Mouse (Mus musculus): ENCODE measurements around the gene Alkbh3. TPM values are rescaled to one million over a fixed set of nuclear protein-coding genes. Genes with fewer than 3 reads are reported as not detected.
A peak's percentile ranks its signal among the peaks of the same experiment; 100 is the strongest.

Gene Alkbh3
- polyA plus RNA-seq, 1 experiment from 2014 or later, result 76.2 TPM

DNA sequence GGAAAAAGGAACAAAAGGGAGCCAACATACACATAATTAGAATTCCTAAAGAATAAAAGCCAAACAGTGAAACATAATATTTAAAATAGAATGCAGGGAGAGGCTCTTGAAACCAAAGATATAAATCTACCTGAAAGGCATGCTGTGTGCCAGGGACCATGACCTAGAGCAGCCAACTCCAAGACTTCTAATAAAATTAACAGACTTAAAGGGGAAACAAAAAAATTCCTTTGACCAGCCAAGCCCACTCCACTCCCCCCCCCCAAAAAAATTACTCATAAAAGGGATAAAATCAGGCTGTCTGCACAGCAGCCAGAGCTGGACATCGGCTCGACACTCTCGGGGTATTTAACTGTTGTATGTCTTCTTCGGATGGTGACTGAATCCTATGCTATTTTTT lies 65.8 kb downstream of the Alkbh3 start:
- H3K27ac ChIP-seq (replicated peaks in 1 of 2; ENCODE audit: control insufficient read depth in 1 of 2, insufficient read depth in 1 of 2, low read depth in 2 of 2, low read length in 2 of 2), result no peak overlapping the region
- 87% methylated on average over 4 of the region's 4 CpGs for WGBS

DNA sequence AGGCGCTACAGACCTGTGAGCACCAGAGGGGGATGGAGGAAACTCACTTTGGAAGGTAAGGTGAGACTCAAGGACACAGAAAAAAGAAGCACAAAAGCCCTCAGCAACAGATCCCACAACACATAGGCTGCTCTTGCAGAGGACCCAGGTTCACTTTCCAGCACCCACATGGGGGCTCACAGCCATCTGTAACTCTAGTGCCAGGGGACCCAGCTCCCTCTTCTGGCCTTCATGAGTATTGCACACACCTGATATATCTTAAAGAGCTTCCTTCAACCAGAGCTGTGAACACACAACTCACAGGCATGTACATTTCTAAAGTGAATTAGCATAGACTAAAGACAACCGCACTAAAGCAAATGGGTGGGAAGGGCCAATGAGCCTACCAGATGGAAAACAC lies 66.5 kb downstream of the Alkbh3 start:
- no peaks in the 10 kb centered on the region for H3K27me3 ChIP-seq (ENCODE audit: control insufficient read depth, insufficient read depth, low read length)
- WGBS, result 91% methylated on average over 2 of the region's 2 CpGs
- ATAC-seq (ENCODE audit: insufficient number of reproducible peaks, insufficient read depth, low FRiP score, low read depth), result no peak

More for the DNA sequence above, 65.8 kb downstream of the Alkbh3 start:
- H3K4me2 ChIP-seq (ENCODE audit: low read length), result no peak overlapping the region
- H3K4me3 ChIP-seq (ENCODE audit: control insufficient read depth in 1 of 2, insufficient read depth in 1 of 2, low read depth in 1 of 2, low read length in 2 of 2), result no peak overlapping the region
- no peaks in the 10 kb centered on the region for H3K27me3 ChIP-seq (ENCODE audit: control insufficient read depth, insufficient read depth, low read length)
- no peaks in the 10 kb centered on the region for H3K36me3 ChIP-seq (ENCODE audit: control insufficient read depth, insufficient read depth, low read length)
- H3K9me3 ChIP-seq (ENCODE audit: control insufficient read depth, low read length), result peaks cover 20% of the 10 kb centered on the region
- H3K9ac ChIP-seq (ENCODE audit: low read length), result no peak overlapping the region
- H3K4me1 ChIP-seq (ENCODE audit: control insufficient read depth in 2 of 2, insufficient read depth in 2 of 2, low read length in 2 of 2), result peaks cover 7 to 16% of the 10 kb centered on the region in 2 experiments
- no peak for ATAC-seq (ENCODE audit: insufficient number of reproducible peaks, insufficient read depth, low FRiP score, low read depth)

DNA sequence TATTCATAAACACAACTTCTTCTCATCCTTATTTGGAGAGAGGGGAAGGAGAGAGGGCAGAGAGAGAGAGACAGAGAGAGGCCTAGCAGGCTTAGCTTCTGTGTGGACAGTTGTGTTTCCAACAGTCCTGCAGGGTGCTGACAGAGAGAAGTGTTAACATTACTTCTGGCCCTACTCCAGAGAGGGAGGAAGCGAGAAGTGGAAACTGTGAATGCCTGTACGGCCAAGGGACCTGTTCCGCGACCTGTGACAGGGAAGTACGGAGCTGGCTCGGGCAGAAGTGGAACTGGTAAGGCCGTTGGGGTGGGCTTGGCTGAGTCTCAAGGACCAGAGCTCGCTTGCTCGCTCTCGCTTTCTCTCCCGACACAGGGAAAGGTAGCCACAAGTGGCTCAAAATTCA lies 68.9 kb downstream of the Alkbh3 start:
- ATAC-seq (ENCODE audit: insufficient number of reproducible peaks, insufficient read depth, low FRiP score, low read depth), result peak; percentile 82
- H3K36me3 ChIP-seq (ENCODE audit: control insufficient read depth, insufficient read depth, low read length), result no peaks in the 10 kb centered on the region
- WGBS, result 9% methylated on average over 11 of the region's 11 CpGs
- H3K9me3 ChIP-seq (ENCODE audit: control insufficient read depth, low read length), result peaks cover 16% of the 10 kb centered on the region
- H3K4me1 ChIP-seq (ENCODE audit: control insufficient read depth in 2 of 2, insufficient read depth in 2 of 2, low read length in 2 of 2), result peaks cover 12 to 24% of the 10 kb centered on the region in 2 experiments
- H3K27ac ChIP-seq (replicated peaks in 1 of 2; ENCODE audit: control insufficient read depth in 1 of 2, insufficient read depth in 1 of 2, low read depth in 2 of 2, low read length in 2 of 2), result peak overlapping the region in 1 of 2 experiments; percentile 51; a peak in 3 of 4 replicates
- H3K4me3 ChIP-seq (ENCODE audit: control insufficient read depth in 1 of 2, insufficient read depth in 1 of 2, low read depth in 1 of 2, low read length in 2 of 2), result no peak overlapping the region
- H3K9ac ChIP-seq (ENCODE audit: low read length), result 0 out of 2 replicates have a peak overlapping the region, but pooled peaks have one; percentile 14
- no peaks in the 10 kb centered on the region for H3K27me3 ChIP-seq (ENCODE audit: control insufficient read depth, insufficient read depth, low read length)
- H3K4me2 ChIP-seq (ENCODE audit: low read length), result peak overlapping the region; percentile 53

More for the DNA sequence above, 66.5 kb downstream of the Alkbh3 start:
- Histone ChIP-seq H3K27ac (replicated peaks in 1 of 2; ENCODE audit: control insufficient read depth in 1 of 2, insufficient read depth in 1 of 2, low read depth in 2 of 2, low read length in 2 of 2) (no peak overlapping the region), H3K9me3 (ENCODE audit: control insufficient read depth, low read length) (peaks cover 18% of the 10 kb centered on the region), H3K4me1 (ENCODE audit: control insufficient read depth in 2 of 2, insufficient read depth in 2 of 2, low read length in 2 of 2) (peaks cover 7 to 16% of the 10 kb centered on the region in 2 experiments), H3K36me3 (ENCODE audit: control insufficient read depth, insufficient read depth, low read length) (no peaks in the 10 kb centered on the region), H3K9ac (ENCODE audit: low read length) (no peak overlapping the region), H3K4me2 (ENCODE audit: low read length) (no peak overlapping the region), H3K4me3 (ENCODE audit: control insufficient read depth in 1 of 2, insufficient read depth in 1 of 2, low read depth in 1 of 2, low read length in 2 of 2) (no peak overlapping the region)

DNA sequence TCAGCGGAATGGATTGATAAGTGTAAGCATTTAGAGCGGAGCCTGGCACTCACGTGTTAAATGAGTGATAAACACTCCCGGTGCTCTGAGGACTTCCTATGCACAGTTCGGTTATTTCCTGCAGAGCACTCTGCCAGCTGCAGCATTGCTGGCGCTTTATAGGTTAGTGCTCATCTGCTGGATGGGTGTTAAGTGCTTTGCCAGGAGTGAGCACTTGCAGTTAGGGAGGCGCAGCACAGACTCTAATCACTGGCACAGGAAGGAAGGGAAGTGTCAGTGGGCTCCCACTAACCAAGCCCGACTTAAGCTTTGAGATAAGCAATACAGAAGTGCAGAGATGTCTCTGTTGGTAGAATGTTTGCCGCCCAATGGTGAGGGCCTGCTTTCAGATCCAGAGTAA lies 72.1 kb downstream of the Alkbh3 start:
- peaks cover 12 to 24% of the 10 kb centered on the region in 2 experiments for H3K4me1 ChIP-seq (ENCODE audit: control insufficient read depth in 2 of 2, insufficient read depth in 2 of 2, low read length in 2 of 2)
- H3K36me3 ChIP-seq (ENCODE audit: control insufficient read depth, insufficient read depth, low read length), result no peaks in the 10 kb centered on the region
- H3K9me3 ChIP-seq (ENCODE audit: control insufficient read depth, low read length), result peaks cover 9% of the 10 kb centered on the region
- H3K27me3 ChIP-seq (ENCODE audit: control insufficient read depth, insufficient read depth, low read length), result no peaks in the 10 kb centered on the region
- H3K4me2 ChIP-seq (ENCODE audit: low read length), result peak overlapping the region; percentile 17; the same call in 1 of the 2 replicates
- ATAC-seq (ENCODE audit: insufficient number of reproducible peaks, insufficient read depth, low FRiP score, low read depth), result no peak
- H3K9ac ChIP-seq (ENCODE audit: low read length), result no peak overlapping the region
- WGBS, result 16% methylated on average over 9 of the region's 9 CpGs
- no peak overlapping the region for H3K27ac ChIP-seq (replicated peaks in 1 of 2; ENCODE audit: control insufficient read depth in 1 of 2, insufficient read depth in 1 of 2, low read depth in 2 of 2, low read length in 2 of 2)
- H3K4me3 ChIP-seq (ENCODE audit: control insufficient read depth in 1 of 2, insufficient read depth in 1 of 2, low read depth in 1 of 2, low read length in 2 of 2), result no peak overlapping the region

Other genes starting within 250 kb of the Alkbh3 start
- 70.8 and 73.1 TPM in 2 replicates for gene Ext2, start 188.2 kb downstream of the Alkbh3 start, polyA plus RNA-seq (2014; fragmentation: Nextera tagmentation; extraction: Ambion mirVana)
- gene Accs, start 160.9 kb downstream of the Alkbh3 start, polyA plus RNA-seq (2014; fragmentation: Nextera tagmentation; extraction: Ambion mirVana), result 8.5 and 8.8 TPM in 2 replicates
- not detected in 2 replicates for gene Accsl, start 141.7 kb downstream of the Alkbh3 start, polyA plus RNA-seq (2014; fragmentation: Nextera tagmentation; extraction: Ambion mirVana)
- 8.3 and 9.9 TPM in 2 replicates for gene Gm13889, start 53.6 kb downstream of the Alkbh3 start, polyA plus RNA-seq (2014; fragmentation: Nextera tagmentation; extraction: Ambion mirVana)
- not detected in 2 replicates for gene Gm27027, start 14.5 kb downstream of the Alkbh3 start, polyA plus RNA-seq (2014; fragmentation: Nextera tagmentation; extraction: Ambion mirVana)
- gene Hsd17b12, start 147.2 kb upstream of the Alkbh3 start, polyA plus RNA-seq (2014; fragmentation: Nextera tagmentation; extraction: Ambion mirVana), result 57.5 and 61.5 TPM in 2 replicates